Mouse (Mus musculus) urinary bladder, postnatal 4 days (tissue): ENCODE measurements at regions not wholly inside any gene's neighbourhood (a gene's known extent, or its start where the extent isn't known, plus 50 kb on each side); places are given as distances from the start of the nearest gene placed in this dataset.
"Not testable (repeated sequence)": the region's sequence is repeated elsewhere in the genome, so short reads cannot be mapped to it uniquely, and the experiment has no call there.

Experiments
- DNase-seq, 2 experiments: peaks; one replicate each; pipeline ENCODE4 v3.0.0; 2021 to 2022; ENCODE audit warnings: low spot score in 2 of 2

GRCm38 (mm10) chr14:53802547-53802946 is 451.4 kb downstream of the Dad1 start:
- no peak for DNase-seq

GRCm38 (mm10) chr14:53800508-53801136 is 453.3 kb downstream of the Dad1 start:
- no peak for DNase-seq

- not testable (repeated sequence) for DNase-seq
These were observed 458.7 kb downstream of the Dad1 start for GRCm38 (mm10) chr14:53795160-53795559.

- DNase-seq: no peak
These were observed 459.4 kb downstream of the Dad1 start for GRCm38 (mm10) chr14:53794527-53794926.

GRCm38 (mm10) chr14:53792432-53792831 is 461.5 kb downstream of the Dad1 start:
- DNase-seq: not testable (repeated sequence)

- not testable (repeated sequence) for DNase-seq
These were observed 468.4 kb downstream of the Dad1 start for GRCm38 (mm10) chr14:53785547-53785946.

GRCm38 (mm10) chr14:53777375-53777774 is 476.5 kb downstream of the Dad1 start:
- no peak for DNase-seq

- DNase-seq: not testable (repeated sequence)
These were observed 477.2 kb downstream of the Dad1 start for GRCm38 (mm10) chr14:53776717-53777116.

GRCm38 (mm10) chr14:53766501-53766900 is 487.4 kb downstream of the Dad1 start:
- not testable (repeated sequence) for DNase-seq

GRCm38 (mm10) chr14:53765918-53766317 is 488.0 kb downstream of the Dad1 start:
- not testable (repeated sequence) for DNase-seq

- DNase-seq: not testable (repeated sequence)
These were observed 493.3 kb downstream of the Dad1 start for GRCm38 (mm10) chr14:53760578-53760977.

GRCm38 (mm10) chr14:53757782-53758181 is 496.1 kb downstream of the Dad1 start:
- DNase-seq: not testable (repeated sequence)

- not testable (repeated sequence) for DNase-seq
These were observed 496.8 kb downstream of the Dad1 start for GRCm38 (mm10) chr14:53757095-53757494.

GRCm38 (mm10) chr14:53750703-53751441 is 503.0 kb downstream of the Dad1 start:
- no peak for DNase-seq

- not testable (repeated sequence) for DNase-seq
These were observed 510.4 kb downstream of the Dad1 start for GRCm38 (mm10) chr14:53743552-53743951.

- not testable (repeated sequence) for DNase-seq
These were observed 511.0 kb downstream of the Dad1 start for GRCm38 (mm10) chr14:53742864-53743263.

GRCm38 (mm10) chr14:53741246-53741645 is 512.7 kb downstream of the Dad1 start:
- DNase-seq: peak in 1 of 2 experiments; percentile 63

GRCm38 (mm10) chr14:53737962-53738361 is 515.9 kb downstream of the Dad1 start:
- DNase-seq: not testable (repeated sequence)

- not testable (repeated sequence) for DNase-seq
These were observed 517.6 kb downstream of the Dad1 start for GRCm38 (mm10) chr14:53736274-53736673.

- DNase-seq: not testable (repeated sequence)
These were observed 522.3 kb downstream of the Dad1 start for GRCm38 (mm10) chr14:53731600-53731999.

GRCm38 (mm10) chr14:53729877-53730276 is 524.0 kb downstream of the Dad1 start:
- not testable (repeated sequence) for DNase-seq

GRCm38 (mm10) chr14:53729149-53729548 is 524.8 kb downstream of the Dad1 start:
- DNase-seq: not testable (repeated sequence)

- not testable (repeated sequence) for DNase-seq
These were observed 527.0 kb downstream of the Dad1 start for GRCm38 (mm10) chr14:53726914-53727313.
